Mouse (Mus musculus): ENCODE measurements around the gene Clpx. TPM values are rescaled to one million over a fixed set of nuclear protein-coding genes. Genes with fewer than 3 reads are reported as not detected.
"Not testable (repeated sequence)": the region's sequence is repeated elsewhere in the genome, so short reads cannot be mapped to it uniquely, and the experiment has no call there.

Gene Clpx
- polyA plus RNA-seq, 1 experiment from 2014 or later: 48.5 TPM

GRCm38 (mm10) chr9:65333958-65334357 lies 39.9 kb downstream of the Clpx start:
- Histone ChIP-seq H3K36me3 (no peaks in the 10 kb centered on the region; the same call in 1 of the 2 replicates), H3K4me1 (replicated peaks) (no peaks in the 10 kb centered on the region), H3K27ac (peak overlapping the region; percentile 48; the same call in 1 of the 2 replicates), H3K9ac (no peak overlapping the region), H3K27me3 (replicated peaks) (no peaks in the 10 kb centered on the region), H3K4me2 (replicated peaks) (peak overlapping the region; percentile 0; the same call in 1 of the 2 replicates), H3K4me3 (replicated peaks) (no peak overlapping the region), H3K9me3 (no peaks in the 10 kb centered on the region)
- peak; percentile 61 for ATAC-seq
- WGBS: 62% methylated on average over 5 of the region's 5 CpGs

- H3K27ac ChIP-seq: no peak overlapping the region
- H3K9ac ChIP-seq: no peak overlapping the region
- no peaks in the 10 kb centered on the region for H3K9me3 ChIP-seq
- no peak overlapping the region for H3K4me3 ChIP-seq (replicated peaks)
- 88% methylated on average over 4 of the region's 4 CpGs for WGBS
- no peaks in the 10 kb centered on the region for H3K27me3 ChIP-seq (replicated peaks)
- no peaks in the 10 kb centered on the region for H3K4me1 ChIP-seq (replicated peaks)
- no peaks in the 10 kb centered on the region for H3K36me3 ChIP-seq
- no peak overlapping the region for H3K4me2 ChIP-seq (replicated peaks)
- ATAC-seq: no peak
Measured at GRCm38 (mm10) chr9:65339146-65339545, 45.1 kb downstream of the Clpx start.

DNA sequence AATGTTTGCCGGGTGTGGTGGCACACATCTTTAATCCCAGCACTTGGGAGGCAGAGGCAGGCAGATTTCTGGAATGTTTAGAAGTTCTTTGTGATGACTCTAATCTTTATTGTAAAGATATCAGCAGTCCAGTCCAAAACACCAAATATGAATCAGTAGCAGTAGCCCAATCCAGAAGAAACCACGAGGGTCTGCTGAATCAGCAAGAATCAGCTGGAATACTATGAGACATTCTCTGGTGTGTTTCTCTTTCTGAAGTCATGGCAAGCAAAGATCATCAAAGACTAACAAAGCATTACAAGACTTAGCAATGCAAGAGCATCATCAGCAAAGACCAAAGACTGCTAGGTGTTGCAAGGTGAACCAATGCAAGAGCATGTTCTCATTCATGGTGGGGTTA lies 46.4 kb downstream of the Clpx start:
- ATAC-seq: no peak
- no peaks in the 10 kb centered on the region for H3K36me3 ChIP-seq
- no peak overlapping the region for H3K27ac ChIP-seq
- 84% methylated on average over 2 of the region's 2 CpGs for WGBS
- no peak overlapping the region for H3K9ac ChIP-seq
- H3K4me3 ChIP-seq (replicated peaks): no peak overlapping the region
- no peaks in the 10 kb centered on the region for H3K27me3 ChIP-seq (replicated peaks)
- H3K4me2 ChIP-seq (replicated peaks): no peak overlapping the region
- no peaks in the 10 kb centered on the region for H3K4me1 ChIP-seq (replicated peaks)
- H3K9me3 ChIP-seq: no peaks in the 10 kb centered on the region

GRCm38 (mm10) chr9:65345439-65345838 lies 51.4 kb downstream of the Clpx start:
- H3K36me3 ChIP-seq; H3K27me3 ChIP-seq (replicated peaks); H3K9me3 ChIP-seq; ATAC-seq; H3K4me1 ChIP-seq (replicated peaks): not testable (repeated sequence)
- H3K4me3 ChIP-seq (replicated peaks): peak overlapping the region; percentile 98
- H3K9ac ChIP-seq: peak overlapping the region; percentile 91
- 65% methylated on average over 11 of the region's 11 CpGs for WGBS
- peak overlapping the region; percentile 77 for H3K4me2 ChIP-seq (replicated peaks)
- H3K27ac ChIP-seq: peak overlapping the region; percentile 98

GRCm38 (mm10) chr9:65345854-65346475 lies 51.9 kb downstream of the Clpx start, which contains the start of gene Pdcd7:
Gene Pdcd7, plus strand, starts transcription at chr9:65346104.
- no peaks in the 10 kb centered on the region for H3K27me3 ChIP-seq (replicated peaks)
- peak within 1 kb of the TSS; percentile 77 for H3K4me2 ChIP-seq (replicated peaks)
- H3K27ac ChIP-seq: peak within 1 kb of the TSS; percentile 98
- H3K9ac ChIP-seq: peak within 1 kb of the TSS; percentile 91
- peaks cover 8% of the 10 kb centered on the region for H3K4me1 ChIP-seq (replicated peaks)
- peak; percentile 95 for ATAC-seq
- no peaks in the 10 kb centered on the region for H3K9me3 ChIP-seq
- peak within 1 kb of the TSS; percentile 98 for H3K4me3 ChIP-seq (replicated peaks)
- H3K36me3 ChIP-seq: no peaks in the 10 kb centered on the region
- under 1% methylated on average over 58 of the region's 59 CpGs for WGBS

DNA sequence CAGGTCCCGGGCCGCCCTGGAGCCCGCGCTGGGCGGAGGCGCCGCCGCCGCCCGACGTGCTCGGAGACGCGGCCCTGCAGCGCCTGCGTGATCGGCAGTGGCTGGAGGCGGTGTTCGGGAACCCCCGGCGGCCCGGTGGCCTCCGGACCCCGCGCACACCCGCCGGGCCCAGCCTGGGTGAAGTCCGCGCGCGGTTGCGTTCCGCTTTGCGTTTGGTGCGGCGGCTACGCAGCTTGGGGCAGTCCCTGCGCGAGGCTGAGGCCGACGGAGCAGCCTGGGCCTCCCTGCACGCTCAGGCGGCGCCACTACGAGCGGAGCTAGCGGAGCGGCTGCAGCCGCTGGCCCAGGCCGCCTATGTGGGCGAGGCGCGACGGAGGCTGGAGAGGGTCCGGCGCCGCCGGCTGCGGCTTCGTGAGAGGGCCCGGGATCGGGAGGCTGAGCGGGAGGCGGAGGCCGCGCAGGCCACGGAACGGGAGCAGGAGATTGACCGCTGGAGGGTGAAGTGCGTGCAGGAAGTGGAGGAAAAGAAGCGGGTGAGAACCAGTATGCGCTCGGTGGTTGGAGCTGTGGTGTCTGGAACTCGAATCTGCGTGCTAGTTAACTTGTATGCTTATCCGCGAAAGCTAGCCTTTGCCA lies 52.5 kb downstream of the Clpx start:
- Histone ChIP-seq H3K4me2 (replicated peaks) (peak overlapping the region; percentile 77), H3K9ac (peak overlapping the region; percentile 91), H3K27ac (peak overlapping the region; percentile 98), H3K4me1 (replicated peaks) (peaks cover 8% of the 10 kb centered on the region), H3K9me3 (no peaks in the 10 kb centered on the region), H3K4me3 (replicated peaks) (peak overlapping the region; percentile 98), H3K36me3 (no peaks in the 10 kb centered on the region), H3K27me3 (replicated peaks) (no peaks in the 10 kb centered on the region)
- ATAC-seq: peak; percentile 80
- under 1% methylated on average over 77 of the region's 77 CpGs for WGBS

GRCm38 (mm10) chr9:65347112-65347850 lies 53.2 kb downstream of the Clpx start:
- Histone ChIP-seq H3K27me3 (replicated peaks) (no peaks in the 10 kb centered on the region), H3K4me3 (replicated peaks) (peak overlapping the region; percentile 98), H3K36me3 (no peaks in the 10 kb centered on the region), H3K9me3 (no peaks in the 10 kb centered on the region), H3K4me1 (replicated peaks) (peaks cover 8% of the 10 kb centered on the region), H3K4me2 (replicated peaks) (peak overlapping the region; percentile 77), H3K27ac (peak overlapping the region; percentile 98; the same call in 1 of the 2 replicates), H3K9ac (peak overlapping the region; percentile 91)
- 0 out of 2 replicates have a peak, but pooled peaks have one; percentile 29 for ATAC-seq
- 36% methylated on average over 8 of the region's 8 CpGs for WGBS

DNA sequence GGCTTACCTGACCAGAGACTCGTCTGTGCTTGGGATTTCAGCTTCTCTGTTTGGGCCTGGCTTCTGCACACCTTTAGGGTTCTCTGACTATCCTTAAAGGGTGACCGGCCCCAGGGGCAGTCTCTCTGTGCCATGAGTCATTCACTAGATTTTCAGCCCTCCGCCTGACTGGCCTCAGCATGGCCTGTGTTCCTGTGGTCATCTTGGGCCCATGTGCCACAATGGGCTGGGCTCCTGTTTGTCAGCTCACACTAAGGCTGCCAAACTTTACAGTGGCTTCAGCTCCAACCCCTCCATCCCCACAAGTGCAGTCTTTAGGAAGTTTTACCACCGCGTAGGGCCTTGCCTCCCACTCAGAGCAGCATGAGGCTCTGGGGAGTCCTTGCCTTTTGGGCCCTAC lies 59.2 kb downstream of the Clpx start:
- no peak for ATAC-seq
- Histone ChIP-seq H3K9me3 (no peaks in the 10 kb centered on the region), H3K27me3 (replicated peaks) (no peaks in the 10 kb centered on the region), H3K36me3 (peaks cover 12% of the 10 kb centered on the region), H3K4me3 (replicated peaks) (no peak overlapping the region), H3K4me2 (replicated peaks) (no peak overlapping the region), H3K9ac (no peak overlapping the region), H3K27ac (no peak overlapping the region), H3K4me1 (replicated peaks) (no peaks in the 10 kb centered on the region)
- 88% methylated on average over 5 of the region's 5 CpGs for WGBS

GRCm38 (mm10) chr9:65356561-65356960 lies 62.5 kb downstream of the Clpx start:
- H3K27me3 ChIP-seq (replicated peaks): no peaks in the 10 kb centered on the region
- no peak overlapping the region for H3K4me2 ChIP-seq (replicated peaks)
- H3K4me1 ChIP-seq (replicated peaks): no peaks in the 10 kb centered on the region
- no peak overlapping the region for H3K27ac ChIP-seq
- no peaks in the 10 kb centered on the region for H3K9me3 ChIP-seq
- WGBS: 92% methylated on average over 7 of the region's 7 CpGs
- H3K9ac ChIP-seq: no peak overlapping the region
- H3K4me3 ChIP-seq (replicated peaks): no peak overlapping the region
- peaks cover 26% of the 10 kb centered on the region for H3K36me3 ChIP-seq
- ATAC-seq: no peak

GRCm38 (mm10) chr9:65356971-65357370 lies 62.9 kb downstream of the Clpx start:
- Histone ChIP-seq H3K4me1 (replicated peaks) (no peaks in the 10 kb centered on the region), H3K9me3 (no peaks in the 10 kb centered on the region), H3K27me3 (replicated peaks) (no peaks in the 10 kb centered on the region), H3K9ac (no peak overlapping the region), H3K27ac (no peak overlapping the region), H3K36me3 (peaks cover 26% of the 10 kb centered on the region), H3K4me3 (replicated peaks) (no peak overlapping the region), H3K4me2 (replicated peaks) (no peak overlapping the region)
- ATAC-seq: no peak
- 94% methylated on average over 2 of the region's 2 CpGs for WGBS

DNA sequence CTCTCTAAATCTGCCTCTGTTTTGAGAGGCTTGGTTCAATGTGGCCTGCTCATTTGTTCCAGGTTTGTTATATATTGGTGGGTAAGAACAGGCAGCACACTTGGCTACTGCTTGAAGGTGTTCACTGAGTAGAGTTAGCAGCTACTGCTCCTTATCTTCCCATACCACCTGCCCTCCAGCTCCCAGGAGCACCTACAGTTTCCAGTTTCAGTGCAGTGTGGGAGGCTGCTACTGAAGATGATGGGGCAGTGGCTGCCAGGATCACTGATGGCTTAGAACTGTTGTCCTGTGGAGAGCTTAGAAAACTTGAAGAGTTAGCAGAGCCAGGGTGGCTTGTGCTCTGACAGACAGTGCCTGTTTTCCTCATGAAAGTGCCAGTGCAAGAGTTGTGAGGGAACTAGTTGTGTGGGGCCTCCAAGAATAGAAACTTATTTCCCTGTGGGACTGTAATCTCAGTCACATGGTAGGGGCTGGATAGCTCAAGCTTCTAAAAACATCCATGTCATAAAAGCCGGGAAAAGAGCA lies 65.0 kb downstream of the Clpx start:
- no peak overlapping the region for H3K27ac ChIP-seq
- no peak for ATAC-seq
- peaks cover 26% of the 10 kb centered on the region for H3K36me3 ChIP-seq
- no peaks in the 10 kb centered on the region for H3K27me3 ChIP-seq (replicated peaks)
- no peak overlapping the region for H3K4me3 ChIP-seq (replicated peaks)
- 79% methylated on average over 1 of the region's 1 CpGs for WGBS
- H3K4me1 ChIP-seq (replicated peaks): no peaks in the 10 kb centered on the region
- no peaks in the 10 kb centered on the region for H3K9me3 ChIP-seq
- no peak overlapping the region for H3K4me2 ChIP-seq (replicated peaks)
- no peak overlapping the region for H3K9ac ChIP-seq

Measured in intestine, embryonic 15.5 days (tissue).